Mouse (Mus musculus) c-Kit-positive CD71-positive TER-119-negative erythroid progenitor cells, embryonic 14.5 days (primary cell): ENCODE results near the gene Atp2b2.

Experiments
- DNase-seq: peaks from one replicate; pipeline ENCODE4 v3.0.0-alpha.2; 2013; ENCODE audit warnings: low read depth

Gene Atp2b2

DNA sequence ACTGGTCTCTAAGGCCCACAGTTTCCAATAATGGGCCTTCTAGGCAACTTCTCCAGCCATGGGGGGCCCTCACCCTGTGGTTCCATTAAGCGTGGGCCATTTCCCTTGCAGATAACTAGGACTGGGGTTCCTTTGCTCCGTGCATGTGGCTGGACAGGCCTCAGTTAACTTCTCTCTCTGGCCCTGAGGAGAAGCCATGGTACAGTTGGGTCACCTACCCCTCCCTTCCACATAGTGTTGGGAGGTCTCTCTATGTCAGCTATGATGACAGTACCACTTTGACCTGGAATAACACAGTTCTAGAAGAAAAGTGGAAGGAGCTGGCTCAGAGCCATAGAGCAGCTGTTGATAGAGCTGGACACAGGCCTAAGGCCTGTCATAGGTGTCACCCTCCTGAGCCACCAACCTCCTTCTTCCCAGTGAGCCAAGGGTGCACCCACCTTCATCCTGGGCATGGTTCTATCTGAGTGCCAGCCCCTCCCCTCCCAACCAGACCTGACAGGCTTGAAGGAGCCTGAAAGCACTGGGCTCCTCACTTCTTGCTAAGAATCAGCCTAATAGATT, 185.0 kb downstream of the Atp2b2 start:
- no peak for DNase-seq

DNA sequence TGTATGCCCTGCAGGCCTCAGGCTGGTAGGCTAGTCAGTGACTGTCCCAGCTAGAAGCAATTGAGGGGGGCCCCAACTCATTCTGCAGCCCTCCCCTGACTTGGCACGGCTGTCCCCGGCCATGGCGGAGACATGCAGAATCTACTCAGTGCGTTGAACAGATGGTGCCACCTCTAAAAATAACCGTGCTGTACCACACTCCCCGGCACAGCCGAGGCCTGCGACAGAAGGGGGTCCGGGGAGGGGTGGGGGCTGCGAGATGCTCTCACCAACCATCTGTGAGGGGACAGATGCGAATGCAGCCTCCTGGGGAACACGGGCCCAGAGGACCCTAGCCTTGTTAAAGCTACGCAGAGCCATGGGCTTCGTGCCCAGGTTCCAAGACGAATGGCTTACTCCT, 185.6 kb downstream of the Atp2b2 start:
- no peak for DNase-seq

DNA sequence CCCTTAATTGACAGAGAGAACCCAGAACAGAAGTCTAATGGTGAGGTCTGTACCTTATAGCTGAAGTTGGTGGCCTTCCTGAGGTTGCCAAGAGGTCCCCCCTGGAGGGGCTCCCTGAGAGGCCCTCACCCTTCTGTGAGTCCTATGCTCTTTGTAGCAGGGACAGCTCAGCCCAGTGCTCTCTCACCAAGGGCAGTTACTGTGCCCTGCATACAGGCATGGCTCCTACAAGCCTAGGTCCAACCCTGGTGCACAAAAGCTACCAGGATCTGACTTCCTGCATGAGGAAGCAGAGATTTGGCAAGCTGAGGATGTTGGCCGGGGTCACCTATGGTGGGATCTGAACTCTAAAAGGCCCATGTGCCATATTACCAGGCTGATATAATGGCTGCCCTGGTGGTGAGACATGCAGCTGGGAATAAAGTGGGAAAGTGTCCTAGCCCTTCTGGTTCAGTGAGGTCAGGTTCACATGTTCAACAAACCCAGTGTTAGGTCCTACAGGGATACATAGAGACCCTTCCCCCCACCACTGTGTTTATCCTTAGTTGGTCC, 186.2 kb downstream of the Atp2b2 start:
- no peak for DNase-seq

DNA sequence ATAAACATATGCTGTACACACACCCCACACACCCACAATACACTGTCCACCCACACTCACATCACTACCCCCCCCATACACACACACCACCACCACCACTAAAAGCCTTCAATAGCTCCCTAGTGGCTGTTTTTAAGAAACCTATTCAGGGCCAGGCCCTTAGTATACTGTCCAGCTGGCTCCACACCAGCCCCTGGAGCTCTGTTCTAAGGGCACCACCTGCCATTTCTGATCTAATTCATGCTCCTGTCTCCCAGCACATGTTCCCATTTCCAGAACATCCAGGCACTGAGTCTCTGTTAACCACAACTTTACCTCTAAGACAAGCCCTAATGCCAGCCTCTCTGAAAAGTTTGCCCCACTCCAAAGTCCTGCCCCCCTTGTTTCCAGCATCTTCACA, 186.8 kb downstream of the Atp2b2 start:
- DNase-seq = no peak

DNA sequence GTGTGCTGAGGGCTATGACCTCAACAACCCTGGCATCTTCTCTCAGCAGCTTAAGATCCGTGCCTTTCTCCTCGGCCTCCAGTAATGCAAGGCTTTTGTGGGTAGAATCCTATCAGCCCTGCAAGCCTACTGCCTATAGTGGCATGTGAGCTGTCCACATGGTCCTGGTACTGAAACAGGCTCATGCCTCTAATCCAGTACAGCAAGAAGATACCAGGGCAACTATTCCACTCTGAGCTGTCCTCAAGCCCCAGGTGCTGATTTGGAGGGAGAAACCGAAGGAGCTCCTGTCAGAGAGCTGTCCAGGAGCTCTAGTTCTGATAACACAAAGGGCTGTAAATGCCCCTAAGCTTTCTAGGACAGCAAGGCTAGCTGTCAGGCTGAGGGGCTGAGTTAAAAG, 190.1 kb downstream of the Atp2b2 start:
- peak; percentile 24 for DNase-seq

DNA sequence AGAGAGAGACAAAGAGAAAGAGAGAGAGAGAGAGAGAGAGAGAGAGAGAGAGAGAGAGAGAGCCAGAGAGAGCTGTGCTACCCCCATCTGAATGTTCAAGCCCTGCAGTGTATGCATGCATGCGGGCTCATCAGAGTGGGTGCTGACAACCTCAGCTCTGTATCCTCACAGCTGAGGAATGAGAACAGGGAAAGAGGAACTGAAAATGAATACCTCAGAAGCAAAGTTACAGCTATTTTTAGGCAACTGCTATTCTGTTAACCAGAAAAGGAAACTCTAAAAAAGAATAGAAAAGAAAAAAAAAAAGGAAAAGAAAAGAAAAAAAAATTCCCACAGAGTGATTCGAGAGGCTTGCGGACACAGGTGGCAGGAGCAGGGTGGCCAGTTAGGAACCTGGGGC, 192.6 kb downstream of the Atp2b2 start:
- no peak for DNase-seq

DNA sequence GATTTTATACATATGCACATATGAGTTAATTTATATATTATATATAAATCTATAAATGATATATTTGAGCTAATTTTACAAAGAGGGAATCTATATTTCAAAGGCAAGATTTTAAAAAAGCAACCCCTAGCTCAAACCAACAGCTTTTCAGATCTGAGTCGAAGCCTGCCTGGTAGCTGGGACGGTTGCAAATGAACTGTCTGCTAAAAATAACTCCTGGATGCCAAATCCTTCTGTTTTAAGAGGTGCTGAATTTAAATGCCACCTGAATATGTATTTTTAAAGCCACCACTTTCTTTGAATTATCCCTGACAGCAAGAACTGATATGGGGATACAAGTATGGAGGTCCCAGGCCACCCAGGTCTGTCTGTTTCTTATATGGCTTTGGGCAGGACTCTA, 193.8 kb downstream of the Atp2b2 start:
- no peak for DNase-seq

DNA sequence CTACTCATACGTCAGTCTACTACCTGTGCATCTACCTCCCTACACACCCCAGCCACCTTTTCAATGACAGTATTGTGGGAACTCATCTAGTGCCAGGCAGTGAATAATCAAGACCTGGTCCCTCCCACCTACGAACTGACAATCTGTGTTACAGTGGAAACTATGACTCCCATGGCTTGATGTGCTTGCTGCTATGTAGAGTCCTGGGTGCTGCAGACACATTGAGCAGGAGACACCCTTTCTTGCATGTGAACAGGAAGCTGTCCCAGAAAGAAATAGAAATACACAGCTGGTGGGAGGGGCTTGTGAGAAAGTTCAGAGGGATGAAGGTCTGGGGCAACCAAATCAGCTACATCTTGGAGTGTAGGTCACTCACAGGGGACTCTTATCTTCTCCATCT, 195.3 kb downstream of the Atp2b2 start:
- no peak for DNase-seq

DNA sequence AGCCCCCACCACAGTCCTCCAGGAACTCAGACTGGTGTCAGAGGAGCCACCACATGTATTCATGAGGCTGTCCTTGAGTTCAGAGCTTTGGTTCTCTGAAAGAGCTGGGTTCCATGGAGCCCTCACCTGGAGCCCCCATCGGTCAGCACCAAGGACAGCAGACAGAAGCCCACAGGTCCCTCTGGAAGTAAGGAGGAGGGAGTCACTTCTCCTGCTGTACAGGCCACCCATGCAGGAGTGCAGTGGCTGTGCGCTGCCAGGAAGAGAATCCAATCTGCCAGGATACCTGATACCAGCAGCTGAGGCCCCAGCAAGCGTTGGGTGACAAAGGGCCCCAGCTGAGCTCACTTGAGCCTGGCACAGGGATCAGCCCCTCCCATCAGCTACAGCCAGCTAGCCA, 199.2 kb downstream of the Atp2b2 start:
- DNase-seq = peak; percentile 3

DNA sequence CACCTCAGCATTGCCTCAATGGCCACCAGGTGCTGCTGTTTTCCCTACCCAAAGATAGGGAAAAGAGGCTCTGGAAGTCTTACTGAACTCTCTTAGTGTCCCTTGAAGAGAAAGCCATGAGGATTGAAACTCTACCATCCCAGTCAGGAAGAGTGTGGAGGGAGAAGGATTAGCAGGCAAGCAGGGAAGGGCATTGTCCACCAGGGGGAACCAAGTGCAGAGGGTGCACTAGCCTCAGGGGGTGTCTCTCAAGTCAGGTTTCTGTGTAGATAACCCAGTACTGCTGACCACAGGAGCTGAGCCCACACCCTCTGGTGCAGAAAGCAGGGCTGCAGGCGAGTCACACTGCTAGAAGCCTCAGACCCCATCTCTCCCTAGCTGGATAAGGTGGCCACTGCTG, 203.9 kb downstream of the Atp2b2 start:
- no peak for DNase-seq

DNA sequence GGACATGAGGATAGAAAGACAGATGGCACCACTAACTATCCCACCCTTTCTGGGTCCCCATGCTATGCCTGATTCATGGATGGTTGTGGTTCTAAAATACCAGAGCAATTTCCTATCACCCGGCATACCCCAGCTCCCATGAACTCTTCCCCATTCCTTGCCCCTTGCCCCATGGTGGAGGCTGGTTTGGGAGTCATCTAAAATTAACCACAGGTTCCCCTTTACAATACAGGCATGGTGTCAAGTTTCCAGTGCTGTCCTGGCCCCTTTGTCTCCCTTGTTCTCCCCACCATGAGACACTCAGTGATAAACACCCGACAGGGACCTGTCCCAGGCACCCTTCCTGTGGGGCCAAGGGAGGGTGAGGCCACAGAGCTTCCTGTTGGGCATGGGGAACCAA, 204.7 kb downstream of the Atp2b2 start:
- no peak for DNase-seq

DNA sequence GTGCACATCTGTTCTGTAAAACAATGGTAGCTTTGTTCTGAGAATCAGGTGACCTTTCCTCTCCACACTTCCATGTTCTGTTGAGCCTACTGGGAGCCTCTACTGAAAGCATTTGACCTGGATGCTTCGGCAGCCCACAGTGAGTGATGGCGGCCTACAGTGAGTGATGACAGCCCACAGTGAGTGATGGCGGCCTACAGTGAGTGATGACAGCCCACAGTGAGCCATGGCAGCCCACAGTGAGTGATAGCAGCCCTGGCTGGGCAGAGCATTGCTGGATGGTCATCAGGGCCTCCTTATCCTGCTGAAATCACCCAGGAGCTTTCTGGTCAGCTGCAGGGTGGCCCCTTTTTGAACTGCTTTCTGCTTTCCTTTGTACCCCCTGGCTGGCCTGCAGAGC, 205.9 kb downstream of the Atp2b2 start:
- DNase-seq = no peak

DNA sequence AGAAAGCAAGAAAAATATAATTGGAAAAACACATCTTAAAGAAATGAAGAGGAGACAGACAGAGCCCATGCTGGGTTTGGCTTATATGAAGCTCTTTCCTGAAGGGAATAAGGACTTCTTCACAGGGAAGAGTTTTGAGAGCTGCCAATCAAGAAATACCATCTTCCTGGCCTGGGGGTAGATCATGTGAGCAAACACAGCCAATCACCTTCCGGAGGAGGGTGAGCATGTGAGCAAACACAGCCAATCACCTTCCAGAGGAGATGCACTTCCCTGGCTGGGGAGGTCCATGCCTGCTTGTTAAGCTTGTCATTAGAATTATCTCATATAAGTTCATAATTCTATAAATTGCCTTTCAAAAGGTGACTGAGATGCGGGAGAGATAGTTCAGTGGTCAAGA, 211.9 kb downstream of the Atp2b2 start:
- no peak for DNase-seq

DNA sequence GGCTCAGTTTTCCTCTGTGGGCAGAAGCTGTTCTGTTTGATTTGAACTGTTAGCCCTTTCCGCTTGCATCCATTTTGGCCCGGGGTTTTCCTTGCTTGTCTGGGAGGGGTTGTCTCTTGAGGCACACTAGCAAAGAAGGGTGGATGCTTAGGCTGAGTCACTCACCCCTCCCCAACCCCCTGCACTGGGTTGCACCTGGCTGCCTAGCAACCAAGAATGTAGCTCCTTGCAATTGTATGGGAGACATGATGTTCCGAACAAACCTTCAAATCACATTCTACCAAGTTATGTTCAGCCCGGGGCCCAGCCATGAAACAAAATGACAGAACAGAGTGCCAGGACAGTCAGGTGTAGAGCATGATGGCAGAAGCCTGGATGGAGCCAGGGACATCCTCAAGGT, 215.1 kb downstream of the Atp2b2 start:
- no peak for DNase-seq

DNA sequence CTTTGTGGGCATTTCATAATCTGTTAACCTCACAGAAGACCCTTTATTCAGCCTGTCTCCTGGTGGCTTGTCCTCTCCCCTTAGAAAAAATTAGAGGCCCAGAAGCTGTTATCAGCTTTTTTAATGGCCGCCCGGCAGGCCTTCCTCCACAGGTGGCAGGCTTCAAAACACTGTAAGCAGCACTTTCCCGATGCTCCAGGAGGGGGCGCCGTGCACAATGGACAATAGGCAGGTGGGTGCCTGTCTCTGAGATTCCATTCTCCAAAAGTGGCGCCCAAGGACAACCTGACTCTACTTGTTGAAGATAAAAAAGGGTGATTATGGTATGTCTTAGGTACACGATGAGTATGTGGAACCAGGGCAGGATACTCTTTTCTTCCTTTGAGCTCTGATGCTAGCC, 220.0 kb downstream of the Atp2b2 start:
- DNase-seq = peak; percentile 31

DNA sequence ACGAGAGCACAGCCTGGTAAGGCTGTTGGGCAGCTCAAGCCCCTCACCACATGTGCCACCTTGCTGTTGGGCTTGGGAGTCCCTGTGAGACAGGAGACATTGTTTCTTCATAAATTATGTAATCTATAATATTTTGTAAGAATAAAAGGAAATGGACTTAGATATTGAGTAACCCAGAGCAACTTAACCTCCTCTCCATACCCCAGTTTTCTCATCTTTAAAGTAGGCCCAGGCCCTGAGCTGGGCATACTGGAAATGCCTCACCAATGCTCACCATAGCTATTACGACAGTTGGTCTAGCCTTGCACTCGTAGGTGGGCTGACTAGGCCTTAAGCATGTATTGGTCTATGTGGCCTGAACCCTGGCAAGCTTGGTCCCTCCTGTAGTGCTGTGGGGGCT, 225.7 kb downstream of the Atp2b2 start:
- no peak for DNase-seq

DNA sequence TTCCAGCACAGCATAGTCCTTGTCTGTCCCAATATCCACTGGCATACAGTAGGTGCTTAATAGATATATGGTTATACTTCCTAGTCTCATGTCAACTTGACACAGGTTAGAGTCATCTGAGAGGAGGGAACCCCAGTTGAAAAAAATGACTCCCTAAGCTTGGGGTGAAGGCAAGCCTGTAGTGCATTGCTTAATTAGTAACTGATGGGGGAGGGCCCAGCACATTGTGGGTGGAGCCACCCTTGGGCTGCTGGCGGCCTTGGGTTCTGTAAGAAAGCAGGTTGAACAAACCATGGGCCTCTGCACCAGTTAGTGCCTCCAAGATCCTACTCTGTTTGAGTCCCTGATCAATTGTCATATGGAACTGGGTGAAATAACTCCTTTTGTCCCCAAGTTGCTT, 231.0 kb downstream of the Atp2b2 start:
- DNase-seq = no peak

DNA sequence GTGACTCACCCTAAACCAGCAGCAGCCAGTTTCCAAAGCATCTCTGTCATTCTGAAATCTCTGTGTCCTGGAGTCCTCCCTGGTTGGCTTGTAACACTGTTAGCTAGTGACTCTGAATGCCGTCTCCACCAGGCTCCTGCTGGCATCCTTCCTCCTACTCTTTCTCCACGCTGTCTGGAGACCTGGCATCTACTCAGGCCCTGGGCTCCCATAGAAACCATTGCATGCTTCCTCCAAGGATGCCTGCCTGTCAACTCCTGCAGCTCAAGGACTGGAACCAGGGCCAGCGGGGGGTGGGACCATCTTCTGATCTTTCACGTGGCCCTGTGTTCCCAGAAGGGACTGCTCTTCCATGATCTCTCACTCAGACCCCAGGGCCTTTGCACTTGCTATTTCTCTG, 231.7 kb downstream of the Atp2b2 start:
- DNase-seq = no peak

DNA sequence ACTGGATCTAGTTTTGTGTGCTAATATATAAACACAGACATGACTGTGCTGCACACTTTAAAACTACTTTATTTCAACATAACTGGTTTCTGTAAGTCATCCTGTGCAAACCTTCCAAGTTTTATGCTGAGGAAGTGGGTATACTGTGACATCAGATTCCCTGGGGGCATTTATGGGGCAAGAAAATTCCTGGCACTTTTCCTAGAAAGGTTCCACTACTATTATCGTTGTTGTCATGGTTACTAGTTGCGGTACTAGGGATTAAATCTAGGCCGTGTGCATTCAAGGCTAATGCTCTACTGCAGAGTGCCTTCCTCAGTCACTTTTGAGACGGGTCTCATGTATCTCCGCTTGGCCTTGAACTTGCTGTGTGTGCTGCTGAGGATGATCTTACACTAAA, 236.2 kb downstream of the Atp2b2 start:
- no peak for DNase-seq

DNA sequence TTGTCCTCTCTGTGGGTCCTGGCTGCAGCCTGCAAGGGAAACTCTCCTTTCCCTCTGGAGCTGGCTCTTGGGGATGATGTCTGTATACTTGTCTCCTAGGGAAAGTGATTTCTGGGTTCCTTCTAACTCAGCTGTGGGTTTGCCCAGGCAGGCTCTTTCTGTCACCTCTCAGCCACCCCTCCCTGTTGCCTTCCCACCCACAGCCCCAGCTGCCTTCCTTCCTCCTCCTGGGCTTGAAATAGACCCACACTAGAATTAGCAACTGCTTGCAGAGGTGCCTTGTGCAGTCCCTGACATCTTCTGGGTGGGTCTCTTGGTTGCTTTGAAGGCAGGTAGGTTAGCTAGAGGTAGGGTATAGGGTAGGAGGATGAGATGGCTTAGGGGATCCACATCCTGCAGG, 241.2 kb downstream of the Atp2b2 start:
- no peak for DNase-seq

DNA sequence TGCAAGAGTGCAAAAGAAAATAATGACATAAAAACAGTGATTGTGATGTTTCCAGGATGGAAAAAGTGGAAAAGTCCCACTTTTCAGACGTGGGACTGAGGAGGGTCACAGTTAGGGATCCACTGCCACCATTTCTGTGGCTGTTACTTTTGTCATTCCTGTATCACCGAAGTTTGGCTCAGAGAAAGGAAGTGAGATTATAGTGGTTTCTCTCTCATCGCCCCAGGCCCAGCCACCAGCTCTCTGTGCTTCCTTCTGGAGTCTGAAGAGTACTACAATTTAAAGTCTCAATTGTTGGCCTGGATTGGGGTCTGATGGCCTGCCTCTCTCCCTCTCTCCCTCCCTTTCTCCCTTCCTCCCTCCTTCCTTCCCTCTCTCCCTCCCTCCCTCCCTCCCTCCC, 242.5 kb downstream of the Atp2b2 start:
- DNase-seq = no peak

DNA sequence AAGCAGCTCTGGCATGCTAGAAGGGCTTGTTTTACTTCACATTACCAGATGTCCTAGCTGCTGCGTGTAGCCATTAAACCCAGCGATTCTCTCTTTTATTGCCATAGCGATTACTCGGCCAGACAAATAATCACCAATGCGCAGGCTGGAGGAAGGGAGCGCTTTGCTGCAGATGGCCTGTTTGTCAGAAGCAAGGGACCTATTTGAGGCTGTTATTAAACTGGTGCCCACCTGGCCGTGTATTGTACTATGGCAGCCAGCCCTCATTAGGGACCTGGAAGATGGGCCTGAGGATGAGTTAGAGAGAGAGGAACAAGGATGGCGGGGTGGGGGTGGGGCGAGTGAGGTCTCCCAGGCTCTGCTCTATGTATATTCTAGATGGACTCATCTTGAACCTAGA, 243.1 kb downstream of the Atp2b2 start:
- DNase-seq = no peak

DNA sequence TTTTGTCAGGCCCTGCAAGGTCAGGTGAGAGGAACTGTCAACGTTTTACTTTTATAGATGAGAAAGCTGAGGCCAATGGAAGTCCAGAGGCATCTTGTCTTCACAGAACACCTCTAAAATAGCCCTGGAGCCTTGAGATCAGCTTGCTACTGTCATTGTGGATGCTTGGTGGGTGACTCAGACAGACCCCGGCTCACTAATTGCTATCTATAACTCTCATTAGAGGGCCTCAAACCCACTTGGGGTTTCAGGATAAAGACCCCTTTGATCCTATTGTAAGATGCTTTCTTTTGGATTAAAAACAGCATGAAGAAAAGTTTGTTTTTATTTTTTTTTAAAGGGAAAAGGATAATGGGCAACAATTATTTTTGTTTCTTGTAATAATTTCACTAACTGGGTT, 243.5 kb downstream of the Atp2b2 start:
- no peak for DNase-seq

DNA sequence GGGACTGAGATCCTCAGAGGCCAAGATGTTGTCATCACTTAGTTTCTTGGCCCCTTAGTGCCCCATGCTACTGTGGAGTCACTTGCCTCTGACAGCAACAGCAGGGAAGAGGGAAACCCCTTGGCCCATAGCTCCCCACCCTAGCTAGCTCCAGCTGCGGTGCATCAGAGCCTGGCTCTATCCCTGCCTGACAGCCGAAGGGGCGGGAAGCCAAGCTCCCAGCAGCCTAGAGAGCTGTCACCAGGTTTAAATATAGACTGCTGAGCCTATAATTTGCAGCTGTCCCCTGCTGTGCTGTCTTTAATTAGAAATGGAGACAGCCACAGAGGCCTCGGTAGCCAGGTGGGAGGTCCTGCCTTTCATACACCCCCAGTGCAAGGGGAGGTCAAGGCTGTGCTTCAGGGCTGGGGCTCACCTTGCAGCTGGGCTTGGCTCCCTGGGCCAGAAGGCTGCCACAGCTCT, 247.1 kb downstream of the Atp2b2 start:
- no peak for DNase-seq

DNA sequence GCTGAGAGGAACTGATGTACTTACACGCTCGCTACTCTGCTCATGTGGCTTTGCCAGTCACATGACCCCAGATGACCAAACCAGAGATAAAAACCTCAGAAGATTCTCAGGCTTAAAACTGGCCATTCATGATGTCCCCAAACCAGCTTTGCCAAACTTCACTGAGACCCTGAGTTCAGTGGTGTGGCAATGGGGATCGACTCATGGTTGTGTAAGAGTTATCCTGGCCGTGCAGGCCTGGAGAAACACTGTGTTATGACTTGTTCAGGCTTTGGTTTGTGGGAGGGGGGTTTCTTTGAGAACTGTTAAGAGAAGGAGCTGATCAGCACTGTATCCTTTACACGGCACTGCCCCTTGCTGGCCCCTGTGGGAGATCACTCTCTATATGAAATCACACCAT, 250.0 kb downstream of the Atp2b2 start:
- DNase-seq = no peak
